ENCODE assay signal across 31 mouse cellular contexts in the genomic region with DNA sequence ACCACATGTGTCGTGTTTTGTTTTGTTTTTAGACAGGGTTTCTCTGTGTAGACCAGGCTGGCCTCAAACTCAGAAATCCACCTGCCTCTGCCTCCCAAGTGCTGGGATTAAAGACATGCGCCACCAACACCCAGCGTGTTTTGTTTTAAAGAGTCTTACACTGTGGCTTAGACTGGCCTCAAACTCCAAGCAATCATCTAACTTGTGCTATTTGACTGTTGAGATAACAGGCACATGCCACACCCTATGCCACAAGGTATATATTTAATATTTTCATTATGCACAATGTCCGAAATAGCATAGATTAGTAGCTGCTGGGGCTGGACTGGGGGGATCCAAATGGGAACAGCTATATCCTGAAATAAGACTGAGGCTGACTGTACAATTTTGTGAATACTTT. TPM values are rescaled to one million over a fixed set of nuclear protein-coding genes. Genes with fewer than 3 reads are reported as not detected.
A peak's percentile ranks its signal among the peaks of the same experiment; 100 is the strongest.
DNase-seq lines count a peak whose midpoint lies in the region; ATAC-seq and TF ChIP-seq lines count a peak whose summit lies in the region.
"Had no signal": no experiment of that assay in that cellular context is flagged by ENCODE, and none has a peak within 500 bp of the region (broad histone marks: within the 10 kb centered on the region; RNA-seq: fewer than 3 reads in every experiment).

No protein-coding gene starts in this region.

- H3K4me1 ChIP-seq in MEL (ENCODE audit: control insufficient read depth in 1 of 2, insufficient read depth in 2 of 2, low read length in 2 of 2) = peaks cover 41 to 52% of the 10 kb centered on the region in 2 experiments
- peaks cover 87% of the 10 kb centered on the region for H3K4me1 ChIP-seq in liver, embryonic 12.5 days
- H3K4me1 ChIP-seq in liver, embryonic 15.5 days (replicated peaks) = peaks cover 85% of the 10 kb centered on the region
- no peaks in the 10 kb centered on the region for H3K4me1 ChIP-seq in hindbrain, embryonic 13.5 days (replicated peaks)
- H3K4me1 ChIP-seq: hindbrain, embryonic 10.5 days had no signal

- peak overlapping the region; percentile 50 for H3K27ac ChIP-seq in MEL (ENCODE audit: control insufficient read depth, low read depth, low read length)
- peak overlapping the region; percentile 54 for H3K27ac ChIP-seq in liver, embryonic 12.5 days
- peak overlapping the region; percentile 51; the same call in 1 of the 2 replicates for H3K27ac ChIP-seq in liver, embryonic 15.5 days (replicated peaks)
- no peak overlapping the region for H3K27ac ChIP-seq in hindbrain, embryonic 13.5 days
- H3K27ac ChIP-seq: gastrocnemius, adult 2 months; heart, embryonic 15.5 days; hindbrain, embryonic 10.5 days; hindbrain, embryonic 14.5 days; hindbrain, postnatal 0 days had no signal

- peak overlapping the region; percentile 49 for H3K4me2 ChIP-seq in liver, embryonic 12.5 days
- peak overlapping the region; percentile 38 for H3K4me2 ChIP-seq in liver, embryonic 15.5 days
- no peak overlapping the region for H3K4me2 ChIP-seq in hindbrain, embryonic 13.5 days
- H3K4me2 ChIP-seq: heart, embryonic 11.5 days; heart, embryonic 15.5 days; hindbrain, embryonic 14.5 days had no signal

- peak; percentile 46 for DNase-seq in MEL (ENCODE audit: low read depth, low spot score)
- DNase-seq in right cerebral cortex, adult 18-20 months = no peak
- DNase-seq in adrenal gland, postnatal 14 days = no peak
- DNase-seq: adrenal gland, adult 8-10 months; B cell, adult 2 months; cerebellum, adult 18-20 months; cerebellum, adult 9-10 months; cerebellum, postnatal 14 days; forebrain, postnatal 0 days; gastrocnemius, adult 2 months; gastrocnemius, postnatal 14 days; heart, adult 11 months; heart, postnatal 10 days; heart, postnatal 36 days had no signal

- ATAC-seq in liver, embryonic 12.5 days = peak; percentile 68; the same call in 1 of the 2 replicates
- peak; percentile 65 for ATAC-seq in liver, embryonic 15.5 days (ENCODE audit: insufficient read depth)
- ATAC-seq in megakaryocyte progenitor cell, adult 5-6 weeks (replicated peaks; ENCODE audit: poor library complexity) = peak; percentile 37
- ATAC-seq in hindbrain, embryonic 13.5 days (ENCODE audit: low FRiP score) = no peak
- ATAC-seq: activated CD4-positive, CD25-positive, alpha-beta regulatory T cell, adult 4 months; forebrain, embryonic 14.5 days; forebrain, postnatal 0 days; hindbrain, postnatal 0 days; inflammation-experienced regulatory T-cells, adult 6 months had no signal

- H3K27me3 ChIP-seq in MEL (ENCODE audit: control insufficient read depth in 1 of 2, insufficient read depth in 2 of 2, low read length in 2 of 2) = no peaks in the 10 kb centered on the region
- no peaks in the 10 kb centered on the region for H3K27me3 ChIP-seq in liver, embryonic 12.5 days (replicated peaks)
- H3K27me3 ChIP-seq in liver, embryonic 15.5 days = no peaks in the 10 kb centered on the region
- no peaks in the 10 kb centered on the region for H3K27me3 ChIP-seq in hindbrain, embryonic 13.5 days
- H3K27me3 ChIP-seq: CH12.LX; heart, embryonic 15.5 days had no signal

- 44% methylated on average over 4 of the region's 4 CpGs for WGBS in liver, embryonic 12.5 days (ENCODE audit: insufficient replicate concordance)
- WGBS in liver, embryonic 15.5 days (ENCODE audit: insufficient replicate concordance) = 29% methylated on average over 4 of the region's 4 CpGs
- WGBS in hindbrain, embryonic 13.5 days = 95% methylated on average over 4 of the region's 4 CpGs

- H3K36me3 ChIP-seq in MEL (ENCODE audit: control insufficient read depth in 1 of 2, insufficient read depth in 2 of 2, low read length in 2 of 2) = peaks cover 3 to 61% of the 10 kb centered on the region in 2 experiments
- H3K36me3 ChIP-seq in liver, embryonic 12.5 days = peaks cover 13% of the 10 kb centered on the region
- peaks cover 8% of the 10 kb centered on the region; the same call in 1 of the 2 replicates for H3K36me3 ChIP-seq in liver, embryonic 15.5 days (replicated peaks)
- no peaks in the 10 kb centered on the region; the same call in 1 of the 2 replicates for H3K36me3 ChIP-seq in hindbrain, embryonic 13.5 days

- peak in 1 of 2 experiments; percentile 49; a peak in 3 of 4 replicates for TF ChIP-seq EP300 in MEL (IDR thresholded peaks at IDR 0.05; ENCODE audit: low read depth in 1 of 2, low read length in 2 of 2)

- TF ChIP-seq RAD21 in MEL (IDR thresholded peaks at IDR 0.05; ENCODE audit: low read depth, low read length) = no peak

- TF ChIP-seq CTCF in MEL (IDR thresholded peaks at IDR 0.05 in 2 of 3, conservative IDR thresholded peaks at IDR 0.05 in 1 of 3; ENCODE audit: control insufficient read depth in 1 of 3, insufficient read depth in 1 of 3, low read depth in 2 of 3, low read length in 3 of 3, poor library complexity in 1 of 3, severe bottlenecking in 1 of 3) = no peak

- H3K9me3 ChIP-seq in MEL (replicated peaks; ENCODE audit: insufficient read depth, low read length) = no peaks in the 10 kb centered on the region
- H3K9me3 ChIP-seq in liver, embryonic 12.5 days (replicated peaks) = peaks cover 6% of the 10 kb centered on the region
- H3K9me3 ChIP-seq in liver, embryonic 15.5 days (replicated peaks) = no peaks in the 10 kb centered on the region
- H3K9me3 ChIP-seq in hindbrain, embryonic 13.5 days = no peaks in the 10 kb centered on the region
- H3K9me3 ChIP-seq: heart, embryonic 15.5 days had no signal

- H3K9ac ChIP-seq in MEL (ENCODE audit: control insufficient read depth, low read depth, low read length, poor library complexity, severe bottlenecking) = no peak overlapping the region
- H3K9ac ChIP-seq in liver, embryonic 12.5 days = peak overlapping the region; percentile 51
- H3K9ac ChIP-seq in liver, embryonic 15.5 days = 0 out of 2 replicates have a peak overlapping the region, but pooled peaks have one; percentile 11
- no peak overlapping the region for H3K9ac ChIP-seq in hindbrain, embryonic 13.5 days
- H3K9ac ChIP-seq: forebrain, postnatal 0 days; heart, embryonic 15.5 days; hindbrain, embryonic 14.5 days had no signal

- peaks cover 94% of the 10 kb centered on the region for H3K79me2 ChIP-seq in MEL (ENCODE audit: control insufficient read depth, insufficient read depth, low read length, poor library complexity)

- TF ChIP-seq POLR2A in MEL (IDR thresholded peaks at IDR 0.05; ENCODE audit: control insufficient read depth in 1 of 2, insufficient read depth in 1 of 2, low read depth in 1 of 2, low read length in 2 of 2, poor library complexity in 1 of 2) = no peak

- H3K4me3 ChIP-seq in MEL (ENCODE audit: control insufficient read depth in 1 of 2, insufficient read depth in 1 of 2, low read depth in 2 of 2, low read length in 2 of 2) = no peak overlapping the region
- no peak overlapping the region for H3K4me3 ChIP-seq in liver, embryonic 12.5 days
- H3K4me3 ChIP-seq in liver, embryonic 15.5 days (replicated peaks) = no peak overlapping the region
- no peak overlapping the region for H3K4me3 ChIP-seq in hindbrain, embryonic 13.5 days
- H3K4me3 ChIP-seq: gastrocnemius, adult 2 months; heart, embryonic 15.5 days; hindbrain, embryonic 10.5 days had no signal

TF ChIP-seq in MEL, 35 proteins besides CTCF, POLR2A, EP300 and RAD21 (continues in another document):
- TF ChIP-seq JUND (IDR thresholded peaks at IDR 0.05; ENCODE audit: low read depth, low read length) (no peak), ZMIZ1 (IDR thresholded peaks at IDR 0.05; ENCODE audit: low read depth, low read length) (no peak), GABPA (IDR thresholded peaks at IDR 0.05; ENCODE audit: low read depth, low read length) (no peak), POLR2AphosphoS2 (IDR thresholded peaks at IDR 0.05; ENCODE audit: low read length) (no peak), CHD1 (IDR thresholded peaks at IDR 0.05; ENCODE audit: low read depth, low read length) (no peak), TCF12 (IDR thresholded peaks at IDR 0.05; ENCODE audit: low read depth, low read length) (no peak), CHD2 (IDR thresholded peaks at IDR 0.05; ENCODE audit: low read length) (no peak), USF2 (IDR thresholded peaks at IDR 0.05; ENCODE audit: borderline replicate concordance in 1 of 2, insufficient read depth in 1 of 2, low read depth in 1 of 2, low read length in 2 of 2) (no peak)

RNA-seq across cellular contexts. Expression of a gene that starts 8.4 kb away (rescaled TPM):
- total RNA-seq in MEL (2012; rRNA removed) = 163 and 183 TPM in 2 replicates
- polyA plus RNA-seq in MEL (2012; ENCODE audit: insufficient read depth in 1 of 2, insufficient read length in 2 of 2, low read depth in 1 of 2, low replicate concordance in 2 of 2, missing spikeins in 1 of 2) = 100 to 1,000 TPM in 1 of 2 experiments, not detected in 1; 401 TPM
- polyA plus RNA-seq in liver, embryonic 12.5 days (2016; fragmentation: Nextera tagmentation; extraction: Ambion mirVana) = 401 and 406 TPM in 2 replicates
- 228 and 290 TPM in 2 replicates for polyA plus RNA-seq in liver, embryonic 15.5 days (2015; fragmentation: Nextera tagmentation; extraction: Ambion mirVana)
- 517 and 531 TPM in 2 replicates for total RNA-seq in megakaryocyte progenitor cell, adult 5-6 weeks (2015)
- 167 and 172 TPM in 2 replicates for total RNA-seq in megakaryocyte progenitor cell, adult 5-6 weeks (2017)
- 424 and 441 TPM in 2 replicates for polyA plus RNA-seq in hindbrain, embryonic 13.5 days (2015; fragmentation: Nextera tagmentation; extraction: Ambion mirVana)
- total RNA-seq in adrenal gland, postnatal 14 days (2021) = 480 and 499 TPM in 2 replicates

RNA-seq across cellular contexts. Expression of a gene that starts 29.8 kb away (rescaled TPM):
- not detected in 2 replicates for total RNA-seq in MEL (2012; rRNA removed)
- under 1 TPM in 1 of 2 experiments, not detected in 1; 0.14 TPM for polyA plus RNA-seq in MEL (2012; ENCODE audit: insufficient read depth in 1 of 2, insufficient read length in 2 of 2, low read depth in 1 of 2, low replicate concordance in 2 of 2, missing spikeins in 1 of 2)
- 2.1 and 2.5 TPM in 2 replicates for polyA plus RNA-seq in liver, embryonic 12.5 days (2016; fragmentation: Nextera tagmentation; extraction: Ambion mirVana)
- polyA plus RNA-seq in liver, embryonic 15.5 days (2015; fragmentation: Nextera tagmentation; extraction: Ambion mirVana) = 2.6 and 3.0 TPM in 2 replicates
- not detected in 2 replicates for total RNA-seq in megakaryocyte progenitor cell, adult 5-6 weeks (2015)
- total RNA-seq in megakaryocyte progenitor cell, adult 5-6 weeks (2017) = not detected in 2 replicates
- polyA plus RNA-seq in hindbrain, embryonic 13.5 days (2015; fragmentation: Nextera tagmentation; extraction: Ambion mirVana) = 40.8 and 45.3 TPM in 2 replicates
- 33.7 and 39.8 TPM in 2 replicates for total RNA-seq in adrenal gland, postnatal 14 days (2021)

RNA-seq across cellular contexts. Expression of a gene that starts 47.2 kb away (rescaled TPM):
- 0.08 TPM in 1 of 2 replicates, not detected in the other for total RNA-seq in MEL (2012; rRNA removed)
- polyA plus RNA-seq in MEL (2012; ENCODE audit: insufficient read depth in 1 of 2, insufficient read length in 2 of 2, low read depth in 1 of 2, low replicate concordance in 2 of 2, missing spikeins in 1 of 2) = not detected
- 0.10 TPM in 1 of 2 replicates, not detected in the other for polyA plus RNA-seq in liver, embryonic 12.5 days (2016; fragmentation: Nextera tagmentation; extraction: Ambion mirVana)
- polyA plus RNA-seq in liver, embryonic 15.5 days (2015; fragmentation: Nextera tagmentation; extraction: Ambion mirVana) = not detected in 2 replicates
- not detected in 2 replicates for total RNA-seq in megakaryocyte progenitor cell, adult 5-6 weeks (2015)
- not detected in 2 replicates for total RNA-seq in megakaryocyte progenitor cell, adult 5-6 weeks (2017)
- polyA plus RNA-seq in hindbrain, embryonic 13.5 days (2015; fragmentation: Nextera tagmentation; extraction: Ambion mirVana) = 0.18 and 0.27 TPM in 2 replicates
- total RNA-seq in adrenal gland, postnatal 14 days (2021) = 0.15 TPM in 1 of 2 replicates, not detected in the other
- total RNA-seq: CH12.LX; G1E; gastrocnemius, adult 2 months; gastrocnemius, postnatal 14 days; gastrocnemius, postnatal 4 days; heart, adult 8-10 months; heart, postnatal 10 days; heart, postnatal 36 days had no signal
- polyA plus RNA-seq: activated CD4-positive, CD25-positive, alpha-beta regulatory T cell, adult 4 months; embryonic facial prominence, embryonic 14.5 days; G1E; heart, embryonic 11.5 days; heart, embryonic 15.5 days; inflammation-experienced regulatory T-cells, adult 6 months had no signal

Comparison
In these comparisons a context has a peak if more than half of its experiments do, and no peak if none do; other contexts are left out.
1. H3K9ac ChIP-seq: peak in liver, embryonic 12.5 days (single experiment) and liver, embryonic 15.5 days (single experiment); none in MEL (single experiment) and hindbrain, embryonic 13.5 days (single experiment).
2. RNA of a gene that starts 29.8 kb away (polyA plus RNA-seq): 40.8 to 45.3 TPM in hindbrain, embryonic 13.5 days; 2.6 to 3.0 TPM in liver, embryonic 15.5 days, 2.1 to 2.5 TPM in liver, embryonic 12.5 days and 0.14 TPM in MEL; every median in the first group is over 10 times any median in the second.